Mouse (Mus musculus) embryonic facial prominence, embryonic 14.5 days (tissue): Measurements from ENCODE around the gene Shank1. TPM values are rescaled to one million over a fixed set of nuclear protein-coding genes. Genes with fewer than 3 reads are reported as not detected.

Source experiments
- ATAC-seq: fragments of 200-750 bp; cut with Nextera tagmentation; 2 replicates; pipeline ENCODE4 v1.8.0; 2017; ENCODE audit warnings: low read depth, moderate number of reproducible peaks, moderate TSS enrichment
- DNase-seq: peaks from one replicate; pipeline ENCODE4 v3.0.0-alpha.2; 2015; ENCODE audit warnings: low spot score
- H3K27ac ChIP-seq: fragments of 300-500 bp; sonication (generic); replicated peaks from 2 replicates; pipeline ENCODE4 v1.5.1; 2014; ENCODE audit warnings: low read depth, mild to moderate bottlenecking, low read length, moderate library complexity
- H3K27me3 ChIP-seq: fragments of 300-500 bp; sonication (generic); replicated peaks from 2 replicates; pipeline ENCODE4 v1.6.1; 2014; ENCODE audit warnings: low read length; ENCODE audit not compliant: control insufficient read depth, insufficient read depth
- H3K36me3 ChIP-seq: fragments of 300-500 bp; sonication (generic); 2 replicates; pipeline ENCODE4 v1.6.1; 2014; ENCODE audit warnings: low read length, mixed read lengths; ENCODE audit not compliant: control insufficient read depth, insufficient read depth
- H3K4me1 ChIP-seq: fragments of 300-500 bp; sonication (generic); 2 replicates; pipeline ENCODE4 v1.6.1; 2014; ENCODE audit warnings: antibody characterized with exemption, low read length; ENCODE audit not compliant: control insufficient read depth, insufficient read depth
- H3K4me2 ChIP-seq: fragments of 300-500 bp; sonication (generic); 2 replicates; pipeline ENCODE4 v1.6.1; 2014; ENCODE audit warnings: low read depth, mild to moderate bottlenecking, low read length, moderate library complexity, mixed read lengths
- H3K4me3 ChIP-seq: fragments of 300-500 bp; sonication (generic); 2 replicates; pipeline ENCODE4 v1.5.1; 2014; ENCODE audit warnings: low read depth, mild to moderate bottlenecking, low read length
- H3K9ac ChIP-seq: fragments of 300-500 bp; sonication (generic); 2 replicates; pipeline ENCODE4 v1.6.1; 2014; ENCODE audit warnings: low read depth, mild to moderate bottlenecking, low read length, moderate library complexity, mixed read lengths
- H3K9me3 ChIP-seq: fragments of 300-500 bp; sonication (generic); 2 replicates; pipeline ENCODE4 v1.6.1; 2016; ENCODE audit warnings: low read length; ENCODE audit not compliant: control insufficient read depth
- WGBS: fragments of 180-500 bp; shearing (Covaris S2); extraction: QIAGEN DNeasy Blood & Tissue Kit; methylation state at CpG from one replicate; pipeline ENCODE4 v1.1.7; 2014; 5-methylcytosine and 5-hydroxymethylcytosine counted together
- polyA plus RNA-seq: library from polyadenylated mRNA; unstranded; fragments of >200 nt; fragmentation: Nextera tagmentation; extraction: Ambion mirVana; gene quantifications from 2 replicates; pipeline ENCODE4 v1.2.1, GENCODE M21; 2014

Gene Shank1
- polyA plus RNA-seq, 1 experiment from 2014 or later, result 3.7 TPM

- no peaks in the 10 kb centered on the region for H3K4me1 ChIP-seq
- H3K27ac ChIP-seq, result no peak overlapping the region
- DNase-seq, result no peak
- WGBS, result 65% methylated on average over 7 of the region's 7 CpGs
- no peaks in the 10 kb centered on the region for H3K36me3 ChIP-seq
- no peak overlapping the region for H3K4me3 ChIP-seq
- no peak for ATAC-seq
- peaks cover 8% of the 10 kb centered on the region; the same call in 1 of the 2 replicates for H3K27me3 ChIP-seq
- no peak overlapping the region for H3K9ac ChIP-seq
- no peak overlapping the region for H3K4me2 ChIP-seq
- H3K9me3 ChIP-seq, result no peaks in the 10 kb centered on the region
These were observed 36.6 kb upstream of the Shank1 start for GRCm38 (mm10) chr7:44273446-44273845.

- Histone ChIP-seq H3K36me3 (no peaks in the 10 kb centered on the region), H3K9me3 (no peaks in the 10 kb centered on the region), H3K4me1 (no peaks in the 10 kb centered on the region), H3K27ac (no peak overlapping the region), H3K4me2 (no peak overlapping the region), H3K27me3 (peaks cover 8% of the 10 kb centered on the region; the same call in 1 of the 2 replicates), H3K4me3 (no peak overlapping the region), H3K9ac (no peak overlapping the region)
- 28% methylated on average over 8 of the region's 11 CpGs for WGBS
- ATAC-seq (no peak), DNase-seq (no peak)
These were observed 36.0 kb upstream of the Shank1 start for GRCm38 (mm10) chr7:44274096-44274495.

GRCm38 (mm10) chr7:44275546-44275945 is 34.5 kb upstream of the Shank1 start:
- no peak for ATAC-seq
- Histone ChIP-seq H3K27ac (no peak overlapping the region), H3K4me3 (no peak overlapping the region), H3K27me3 (peaks cover 8% of the 10 kb centered on the region; the same call in 1 of the 2 replicates), H3K4me2 (no peak overlapping the region), H3K36me3 (no peaks in the 10 kb centered on the region), H3K4me1 (no peaks in the 10 kb centered on the region), H3K9me3 (no peaks in the 10 kb centered on the region), H3K9ac (no peak overlapping the region)
- no peak for DNase-seq
- 65% methylated on average over 3 of the region's 3 CpGs for WGBS

GRCm38 (mm10) chr7:44276461-44277249 is 33.4 kb upstream of the Shank1 start:
- ATAC-seq, result no peak
- WGBS, result 63% methylated on average over 10 of the region's 10 CpGs
- Histone ChIP-seq H3K9me3 (no peaks in the 10 kb centered on the region), H3K36me3 (no peaks in the 10 kb centered on the region), H3K27me3 (peaks cover 8% of the 10 kb centered on the region; the same call in 1 of the 2 replicates), H3K9ac (no peak overlapping the region), H3K4me1 (no peaks in the 10 kb centered on the region), H3K4me3 (no peak overlapping the region), H3K27ac (no peak overlapping the region), H3K4me2 (no peak overlapping the region)
- no peak for DNase-seq

- Histone ChIP-seq H3K27ac (no peak overlapping the region), H3K36me3 (no peaks in the 10 kb centered on the region), H3K9me3 (no peaks in the 10 kb centered on the region), H3K4me1 (no peaks in the 10 kb centered on the region), H3K4me3 (no peak overlapping the region), H3K4me2 (no peak overlapping the region), H3K9ac (no peak overlapping the region), H3K27me3 (peaks cover 8% of the 10 kb centered on the region; the same call in 1 of the 2 replicates)
- WGBS, result 43% methylated on average over 2 of the region's 2 CpGs
- ATAC-seq, result no peak
- DNase-seq, result no peak
These were observed 32.8 kb upstream of the Shank1 start for GRCm38 (mm10) chr7:44277250-44277622.

GRCm38 (mm10) chr7:44280959-44281358 is 29.1 kb upstream of the Shank1 start:
- Histone ChIP-seq H3K9ac (no peak overlapping the region), H3K4me2 (no peak overlapping the region), H3K9me3 (no peaks in the 10 kb centered on the region), H3K4me1 (no peaks in the 10 kb centered on the region), H3K27me3 (no peaks in the 10 kb centered on the region), H3K27ac (no peak overlapping the region), H3K4me3 (no peak overlapping the region), H3K36me3 (no peaks in the 10 kb centered on the region)
- WGBS, result 66% methylated on average over 1 of the region's 1 CpGs
- ATAC-seq (no peak), DNase-seq (no peak)

- Histone ChIP-seq H3K36me3 (no peaks in the 10 kb centered on the region), H3K4me1 (no peaks in the 10 kb centered on the region), H3K27ac (no peak overlapping the region), H3K27me3 (no peaks in the 10 kb centered on the region), H3K9me3 (0 out of 2 replicates have a peak, but pooled peaks cover 3% of the 10 kb centered on the region), H3K9ac (no peak overlapping the region), H3K4me2 (no peak overlapping the region), H3K4me3 (no peak overlapping the region)
- ATAC-seq (no peak), DNase-seq (no peak)
- 86% methylated on average over 7 of the region's 7 CpGs for WGBS
These were observed 28.5 kb upstream of the Shank1 start for GRCm38 (mm10) chr7:44281586-44281985.

- no peak for ATAC-seq
- no peak overlapping the region for H3K4me2 ChIP-seq
- no peak for DNase-seq
These were observed 22.3 kb upstream of the Shank1 start for GRCm38 (mm10) chr7:44287760-44288159.

GRCm38 (mm10) chr7:44290986-44291385 is 19.1 kb upstream of the Shank1 start:
- Histone ChIP-seq H3K36me3 (no peaks in the 10 kb centered on the region), H3K4me1 (no peaks in the 10 kb centered on the region), H3K9me3 (0 out of 2 replicates have a peak, but pooled peaks cover 6% of the 10 kb centered on the region), H3K27ac (no peak overlapping the region), H3K4me2 (no peak overlapping the region), H3K9ac (no peak overlapping the region), H3K27me3 (no peaks in the 10 kb centered on the region), H3K4me3 (no peak overlapping the region)
- DNase-seq (no peak), ATAC-seq (no peak)
- 74% methylated on average over 4 of the region's 4 CpGs for WGBS

More at GRCm38 (mm10) chr7:44287760-44288159, 22.3 kb upstream of the Shank1 start:
- no peaks in the 10 kb centered on the region for H3K36me3 ChIP-seq
- H3K27ac ChIP-seq, result no peak overlapping the region
- no peak overlapping the region for H3K9ac ChIP-seq
- H3K9me3 ChIP-seq, result 0 out of 2 replicates have a peak, but pooled peaks cover 6% of the 10 kb centered on the region
- H3K4me3 ChIP-seq, result no peak overlapping the region
- WGBS, result 72% methylated on average over 7 of the region's 7 CpGs
- H3K4me1 ChIP-seq, result no peaks in the 10 kb centered on the region
- H3K27me3 ChIP-seq, result no peaks in the 10 kb centered on the region
